Mouse (Mus musculus) spleen, adult 2 months (tissue): ENCODE results near the gene Themis3.

Source experiments
- CTCF ChIP-seq: fragments of 200-500 bp; IDR thresholded peaks from 2 replicates; pipeline ENCODE4 v1.5.1; 2011; ENCODE audit warnings: mild to moderate bottlenecking, inconsistent platforms; ENCODE audit not compliant: insufficient read depth, insufficient read length, insufficient replicate concordance; ENCODE audit errors: extremely low read depth
- POLR2A ChIP-seq: fragments of 200-500 bp; IDR thresholded peaks from 2 replicates; pipeline ENCODE4 v1.6.1; 2011; ENCODE audit warnings: low read depth, low read length, inconsistent platforms

DNA sequence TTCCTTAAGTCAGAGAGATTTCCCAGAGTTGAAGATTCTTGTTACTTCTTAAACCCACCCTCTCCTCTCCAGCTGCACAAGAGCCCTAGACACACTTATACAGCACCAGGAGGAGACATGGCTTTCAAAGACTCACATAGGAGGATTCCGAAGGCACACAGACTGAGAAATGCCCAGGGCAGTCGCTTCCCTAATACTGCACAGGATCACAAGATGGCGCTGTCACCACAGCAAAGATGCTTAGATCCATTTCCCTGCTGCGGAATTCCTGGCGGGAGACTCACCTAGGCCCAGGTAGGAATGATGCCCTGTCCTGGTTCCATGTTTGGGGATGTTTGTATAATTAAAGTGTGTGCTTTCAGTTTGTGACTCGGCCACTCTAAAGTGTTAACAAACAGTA lies 16.4 kb downstream of the Themis3 start:
- no peak for TF ChIP-seq CTCF
- TF ChIP-seq POLR2A = no peak
